Mouse (Mus musculus) cortical plate, adult 2 months (tissue): Measurements from ENCODE around the gene Fndc4. TPM values are rescaled to one million over a fixed set of nuclear protein-coding genes. Genes with fewer than 3 reads are reported as not detected.
A peak's percentile ranks its signal among the peaks of the same experiment; 100 is the strongest.

Experiments
- H3K27ac ChIP-seq: fragments of 200-500 bp; 2 replicates; pipeline ENCODE4 v1.5.1; 2012; ENCODE audit warnings: low read length, control low read depth, inconsistent platforms; ENCODE audit not compliant: insufficient read depth
- H3K4me1 ChIP-seq: fragments of 200-500 bp; 2 replicates; pipeline ENCODE4 v1.6.1; 2011; ENCODE audit warnings: low read length; ENCODE audit not compliant: control insufficient read depth, insufficient read depth
- H3K4me3 ChIP-seq: fragments of 200-500 bp; 2 replicates; pipeline ENCODE4 v1.5.1; 2011; ENCODE audit warnings: mild to moderate bottlenecking, low read length, control low read depth; ENCODE audit not compliant: insufficient read depth
- CTCF ChIP-seq: fragments of 200-500 bp; IDR thresholded peaks from 2 replicates; pipeline ENCODE4 v1.5.1; 2011; ENCODE audit warnings: mild to moderate bottlenecking, control low read depth, low read length; ENCODE audit not compliant: insufficient read depth; ENCODE audit errors: extremely low read depth
- POLR2A ChIP-seq: fragments of 200-500 bp; IDR thresholded peaks from 2 replicates; pipeline ENCODE4 v1.6.1; 2011; ENCODE audit warnings: mild to moderate bottlenecking, low read length, control low read depth; ENCODE audit not compliant: insufficient read depth; ENCODE audit errors: extremely low read depth
- polyA plus RNA-seq: library from polyadenylated mRNA; depleted of rRNA; stranded (reverse); fragments of >200 nt; gene quantifications from 2 replicates; pipeline ENCODE4 v1.2.3, GENCODE M21; 2012

Gene Fndc4
- polyA plus RNA-seq, 1 experiment = 172 TPM

- H3K27ac ChIP-seq = no peak within 1 kb of the TSS
- peak within 1 kb of the TSS; percentile 84; the same call in 1 of the 2 replicates for H3K4me3 ChIP-seq
- H3K4me1 ChIP-seq = peaks cover 3% of the 10 kb centered on the region; the same call in 1 of the 2 replicates
- TF ChIP-seq CTCF (no peak), POLR2A (no peak)
Measured at GRCm38 (mm10) chr5:31297047-31297757, 1.3 kb upstream of the Fndc4 start, which contains the start of gene Gckr. Gene Gckr (plus strand): TSS chr5:31297443.

- H3K4me1 ChIP-seq = peaks cover 3% of the 10 kb centered on the region; the same call in 1 of the 2 replicates
- H3K27ac ChIP-seq = peak overlapping the region; percentile 82
- TF ChIP-seq POLR2A = no peak
- no peak for TF ChIP-seq CTCF
- peak overlapping the region; percentile 84 for H3K4me3 ChIP-seq
Measured at GRCm38 (mm10) chr5:31294964-31295605, 795 bp downstream of the Fndc4 start.

GRCm38 (mm10) chr5:31291361-31291688 is 4.6 kb downstream of the Fndc4 start:
- Histone ChIP-seq H3K4me3 (peak overlapping the region; percentile 49), H3K27ac (peak overlapping the region; percentile 11; the same call in 1 of the 2 replicates), H3K4me1 (peaks cover 3% of the 10 kb centered on the region; the same call in 1 of the 2 replicates)
- no peak for TF ChIP-seq POLR2A
- no peak for TF ChIP-seq CTCF

- Histone ChIP-seq H3K27ac (peak within 1 kb of the TSS; percentile 11; the same call in 1 of the 2 replicates), H3K4me3 (peak within 1 kb of the TSS; percentile 49), H3K4me1 (peaks cover 3% of the 10 kb centered on the region; the same call in 1 of the 2 replicates)
- TF ChIP-seq CTCF (no peak), POLR2A (peak; percentile 87)
Measured at GRCm38 (mm10) chr5:31290521-31291360, 5.1 kb downstream of the Fndc4 start, which contains the start of gene Ift172. Gene Ift172 (minus strand): TSS chr5:31291116.

GRCm38 (mm10) chr5:31289626-31290230 is 6.2 kb downstream of the Fndc4 start:
- TF ChIP-seq CTCF (no peak), POLR2A (no peak)
- no peak overlapping the region; the same call in 1 of the 2 replicates for H3K4me3 ChIP-seq
- peaks cover 6% of the 10 kb centered on the region for H3K4me1 ChIP-seq
- no peak overlapping the region for H3K27ac ChIP-seq

- no peak overlapping the region for H3K4me3 ChIP-seq
- H3K4me1 ChIP-seq = peaks cover 4% of the 10 kb centered on the region
- TF ChIP-seq CTCF (no peak), POLR2A (no peak)
- H3K27ac ChIP-seq = no peak overlapping the region
Measured at GRCm38 (mm10) chr5:31288655-31289054, 7.2 kb downstream of the Fndc4 start.

GRCm38 (mm10) chr5:31288225-31288624 is 7.7 kb downstream of the Fndc4 start:
- TF ChIP-seq CTCF = no peak
- Histone ChIP-seq H3K4me3 (no peak overlapping the region), H3K27ac (no peak overlapping the region), H3K4me1 (peaks cover 4% of the 10 kb centered on the region)

- no peak for TF ChIP-seq CTCF
- TF ChIP-seq POLR2A = no peak
- H3K4me3 ChIP-seq = no peak overlapping the region
- H3K27ac ChIP-seq = no peak overlapping the region
- H3K4me1 ChIP-seq = no peaks in the 10 kb centered on the region
Measured at GRCm38 (mm10) chr5:31279245-31279988, 16.5 kb downstream of the Fndc4 start.

- no peak overlapping the region for H3K27ac ChIP-seq
- no peak overlapping the region for H3K4me3 ChIP-seq
- H3K4me1 ChIP-seq = no peaks in the 10 kb centered on the region; the same call in 1 of the 2 replicates
- TF ChIP-seq POLR2A (no peak), CTCF (no peak)
Measured at GRCm38 (mm10) chr5:31273018-31273417, 22.9 kb downstream of the Fndc4 start.

- H3K27ac ChIP-seq = no peak overlapping the region
- H3K4me1 ChIP-seq = no peaks in the 10 kb centered on the region
- H3K4me3 ChIP-seq = no peak overlapping the region
- TF ChIP-seq CTCF (no peak), POLR2A (no peak)
Measured at GRCm38 (mm10) chr5:31267686-31268085, 28.2 kb downstream of the Fndc4 start.
